Mouse (Mus musculus) spleen, postnatal 4 days (tissue): ENCODE results near the gene Hsd11b2.

Experiments used
- DNase-seq, 2 experiments: peaks; one replicate each; pipeline ENCODE4 v3.0.0; 2022; ENCODE audit warnings: low spot score in 2 of 2

The Hsd11b2 gene

DNA sequence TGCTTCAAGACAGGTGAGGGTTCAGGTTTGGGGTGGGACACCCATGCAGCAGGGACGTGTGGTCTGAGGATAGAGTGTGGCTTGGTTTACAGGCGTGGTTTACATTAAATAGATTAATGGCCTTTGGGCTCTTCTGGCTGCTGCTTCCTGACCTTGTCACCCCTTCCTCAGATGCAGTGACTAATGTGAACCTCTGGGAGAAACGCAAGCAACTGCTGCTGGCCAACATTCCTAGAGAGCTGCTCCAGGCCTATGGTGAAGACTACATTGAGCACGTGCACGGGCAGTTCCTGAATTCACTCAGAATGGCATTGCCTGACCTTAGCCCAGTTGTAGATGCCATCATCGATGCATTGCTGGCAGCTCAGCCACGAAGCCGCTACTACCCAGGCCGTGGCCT lies 4.3 kb downstream of the Hsd11b2 start:
- DNase-seq: no peak

DNA sequence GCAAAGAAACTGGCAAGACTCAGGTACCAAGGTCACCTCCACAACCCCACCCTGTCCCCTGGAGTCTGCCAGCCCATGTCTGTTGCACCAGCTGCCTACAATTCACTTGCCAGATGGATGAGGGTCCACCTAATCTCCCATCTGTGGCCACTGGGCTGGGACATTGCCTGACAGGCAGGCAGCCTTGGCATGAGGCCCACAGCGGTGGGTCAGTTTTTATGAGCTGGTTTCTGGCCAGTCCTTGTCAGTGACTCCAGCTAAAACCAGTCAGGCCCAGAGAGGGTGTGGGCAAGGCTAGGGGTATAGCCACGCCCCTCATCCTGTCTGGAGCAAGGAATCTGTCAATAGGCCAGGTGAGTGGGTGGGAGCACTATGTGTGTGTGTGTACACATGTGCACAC lies 8.6 kb downstream of the Hsd11b2 start:
- DNase-seq: no peak

DNA sequence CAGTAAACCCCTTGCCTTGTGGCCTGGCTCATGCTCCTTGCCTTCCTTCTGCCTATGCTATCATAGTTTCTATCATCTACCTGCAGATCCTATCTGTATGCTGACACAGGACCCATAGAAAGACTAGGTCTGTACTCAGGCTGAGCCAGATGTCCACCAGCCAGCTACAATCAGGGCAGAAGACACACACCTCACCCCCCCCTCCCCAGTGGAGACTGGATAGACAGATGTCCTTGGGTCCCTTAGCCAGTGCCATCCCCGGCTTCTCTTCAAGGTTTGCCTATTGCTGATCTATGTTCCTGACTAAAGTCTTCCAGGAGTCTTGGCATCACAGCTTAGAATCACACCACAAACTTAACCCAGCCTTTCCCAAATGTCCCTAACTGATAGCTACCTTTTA lies 9.7 kb downstream of the Hsd11b2 start:
- DNase-seq: no peak

DNA sequence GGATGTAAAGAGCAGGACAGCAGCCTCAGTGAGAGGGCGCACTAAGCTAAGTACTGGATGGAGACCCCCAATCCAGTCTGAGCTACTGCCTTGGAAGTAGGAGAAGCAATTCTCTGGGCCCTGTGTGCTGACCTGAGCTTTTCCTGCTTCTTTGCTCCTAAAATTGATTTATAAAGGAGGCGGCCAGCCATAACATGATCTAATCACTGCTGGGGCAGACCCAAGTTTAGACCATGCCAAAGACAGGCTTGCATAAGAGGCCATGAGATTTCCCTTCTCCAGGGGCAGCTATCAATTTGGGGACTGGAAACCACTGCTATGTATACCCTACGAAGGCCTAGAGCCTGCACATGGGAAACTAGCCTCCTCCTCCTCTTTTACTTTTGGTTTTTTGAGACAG lies 10.7 kb downstream of the Hsd11b2 start:
- DNase-seq: no peak

DNA sequence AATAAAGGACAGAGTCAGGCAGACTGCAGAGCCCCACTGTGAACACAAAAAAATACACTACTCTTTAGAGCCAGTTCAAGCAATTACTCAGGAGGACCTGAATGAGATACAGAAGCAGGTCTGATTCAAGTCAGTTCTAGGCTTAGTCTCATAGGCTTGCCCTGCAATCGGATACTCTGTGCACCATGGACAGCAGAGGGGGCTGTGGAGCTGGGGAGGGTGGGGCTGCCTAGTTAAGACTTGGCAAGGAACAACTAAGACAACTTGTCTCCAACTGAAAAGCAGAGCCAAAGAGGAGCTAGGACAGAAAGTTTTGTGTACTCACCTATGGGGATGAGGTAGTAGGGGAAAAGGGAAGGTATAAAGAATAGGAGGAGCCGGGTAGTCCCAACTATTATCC lies 13.2 kb downstream of the Hsd11b2 start:
- DNase-seq: peak; percentile 76 to 90

DNA sequence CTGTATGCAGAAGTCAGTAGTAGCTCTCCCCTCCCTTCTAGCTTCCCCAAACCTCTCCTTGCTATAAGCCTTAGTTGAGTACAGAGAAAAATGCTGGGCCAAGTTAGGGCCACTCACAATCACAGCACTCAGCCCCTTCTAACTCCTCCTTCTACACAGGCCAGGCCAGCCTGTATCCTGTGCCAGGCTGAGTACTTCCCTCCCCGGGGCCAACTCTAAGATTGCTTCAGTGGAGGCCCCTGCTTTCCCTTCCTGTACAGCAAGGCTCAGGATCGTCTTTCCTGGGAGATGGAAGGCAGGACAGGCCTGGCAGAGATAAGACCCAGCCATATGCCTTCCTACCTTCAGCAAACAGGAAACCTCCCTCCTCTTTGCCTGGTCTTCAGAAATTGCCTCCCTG lies 14.9 kb downstream of the Hsd11b2 start:
- no peak for DNase-seq

DNA sequence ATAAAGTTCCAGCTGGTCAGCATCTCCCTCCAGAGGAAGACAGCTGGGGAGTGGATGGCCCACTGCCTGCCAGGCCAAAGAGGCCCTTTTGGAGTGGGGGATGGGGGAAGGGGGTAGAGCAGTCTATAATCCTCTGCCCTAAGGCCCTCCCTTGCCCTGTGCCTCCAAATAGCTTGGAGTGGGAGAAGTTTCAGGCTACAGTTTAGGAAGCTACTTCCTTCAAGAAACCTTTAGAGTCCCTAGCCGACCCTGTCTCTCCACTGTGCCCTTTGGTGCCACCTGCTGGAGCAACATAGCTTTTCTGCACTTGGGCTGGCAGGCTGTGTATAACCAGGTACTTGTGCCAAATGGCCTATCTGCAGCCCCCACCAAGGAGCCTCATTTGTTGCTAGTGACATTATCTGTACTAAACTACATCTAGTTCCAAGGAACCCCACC lies 15.4 kb downstream of the Hsd11b2 start:
- DNase-seq: peak; percentile 82 to 91

DNA sequence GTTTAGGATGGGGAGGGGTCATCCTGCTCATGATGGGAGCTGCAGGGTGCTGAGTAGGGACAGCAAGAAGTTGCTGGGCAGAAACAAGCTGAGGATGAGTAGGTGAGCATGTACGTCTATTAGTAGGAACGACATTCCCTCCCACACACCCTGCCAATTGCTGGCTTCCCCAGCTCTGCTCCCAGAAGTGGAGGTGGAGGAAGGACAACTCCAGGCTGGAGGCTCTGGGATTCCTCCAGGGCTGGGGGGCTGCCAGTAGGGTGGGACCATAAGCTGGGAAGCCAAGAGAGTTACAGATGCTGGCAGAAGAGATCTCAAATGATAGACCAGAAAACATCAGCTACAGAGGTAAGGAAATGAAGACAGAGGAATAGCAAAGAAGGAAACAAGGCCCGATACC lies 18.0 kb downstream of the Hsd11b2 start:
- DNase-seq: no peak

DNA sequence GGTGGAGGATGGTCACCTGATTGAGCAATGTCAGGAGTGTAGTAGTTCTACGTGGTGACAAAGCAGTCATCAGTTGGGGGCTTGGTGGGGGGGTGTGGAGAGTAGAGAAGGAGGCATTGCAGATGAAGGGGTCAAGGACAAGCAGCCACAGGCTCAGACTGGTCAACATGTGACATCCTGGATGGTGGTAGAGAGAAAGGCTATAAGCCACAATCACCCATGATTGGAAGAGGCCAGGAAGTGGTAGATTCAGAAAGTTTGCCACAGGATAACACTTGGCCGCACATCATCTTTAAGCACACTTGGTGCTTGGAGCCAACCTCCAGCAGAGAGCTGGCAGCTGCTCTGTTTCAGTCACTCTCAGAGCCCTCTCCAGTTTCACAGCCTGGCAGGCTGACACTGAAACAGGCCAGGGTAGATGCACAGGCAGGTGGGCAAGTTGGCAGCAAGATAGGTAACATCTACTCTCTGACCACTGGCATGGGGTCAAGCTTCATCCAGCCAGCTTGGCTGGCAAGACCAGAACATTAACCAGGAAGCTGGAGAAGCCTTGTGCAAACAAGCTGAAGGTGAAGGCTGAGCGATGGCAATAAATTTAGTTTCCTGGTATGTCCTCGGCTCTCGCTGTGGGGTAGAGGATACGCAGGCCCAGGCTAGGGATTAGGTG lies 18.6 kb downstream of the Hsd11b2 start:
- DNase-seq: no peak

DNA sequence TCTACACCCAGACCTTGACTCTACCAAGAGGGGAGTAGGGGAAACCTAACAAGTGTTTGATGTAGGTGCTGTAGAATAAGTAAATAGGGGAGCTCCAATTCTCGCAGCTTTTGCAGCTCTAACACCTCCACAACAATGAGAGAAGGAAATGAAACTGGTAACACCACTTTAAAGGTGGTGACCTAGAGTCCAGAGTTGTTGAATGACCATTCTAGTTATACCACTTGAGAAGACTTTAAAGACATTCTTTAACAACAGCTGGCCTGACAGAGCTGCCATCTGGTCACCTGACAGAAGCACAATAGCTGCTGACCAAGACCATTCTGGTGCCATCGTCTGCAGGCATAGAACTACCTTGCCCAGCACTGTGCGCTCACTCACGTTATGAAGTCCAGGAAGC lies 20.4 kb downstream of the Hsd11b2 start:
- no peak for DNase-seq

DNA sequence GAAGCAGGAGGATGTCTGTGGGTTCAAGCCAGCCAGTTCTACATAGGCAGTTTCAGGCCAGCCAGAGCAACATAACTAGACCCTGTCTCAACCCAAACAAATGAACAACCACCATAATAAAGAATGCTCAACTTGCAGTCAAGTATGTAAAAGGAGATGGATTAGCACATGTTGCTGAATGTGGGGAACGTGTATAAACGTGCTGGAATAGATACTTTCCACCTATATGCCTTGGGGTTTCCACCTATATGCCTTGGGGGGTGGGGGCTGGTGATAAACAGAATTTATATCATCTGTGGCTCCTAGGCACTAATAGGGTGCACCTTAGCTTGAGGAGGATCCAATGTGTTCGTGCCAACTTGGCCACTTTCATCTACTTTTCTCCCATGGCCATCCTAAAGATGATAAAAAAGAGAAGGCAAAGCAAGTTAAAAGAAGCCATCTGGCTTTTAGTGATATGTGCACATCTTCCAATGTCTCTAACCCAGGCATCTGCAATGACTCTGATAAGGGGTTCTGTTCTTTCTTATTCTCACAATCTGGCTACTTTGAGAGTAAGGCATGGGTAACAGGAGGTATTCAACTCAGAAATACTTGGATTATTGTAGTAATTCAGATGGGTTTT lies 23.6 kb downstream of the Hsd11b2 start:
- no peak for DNase-seq

DNA sequence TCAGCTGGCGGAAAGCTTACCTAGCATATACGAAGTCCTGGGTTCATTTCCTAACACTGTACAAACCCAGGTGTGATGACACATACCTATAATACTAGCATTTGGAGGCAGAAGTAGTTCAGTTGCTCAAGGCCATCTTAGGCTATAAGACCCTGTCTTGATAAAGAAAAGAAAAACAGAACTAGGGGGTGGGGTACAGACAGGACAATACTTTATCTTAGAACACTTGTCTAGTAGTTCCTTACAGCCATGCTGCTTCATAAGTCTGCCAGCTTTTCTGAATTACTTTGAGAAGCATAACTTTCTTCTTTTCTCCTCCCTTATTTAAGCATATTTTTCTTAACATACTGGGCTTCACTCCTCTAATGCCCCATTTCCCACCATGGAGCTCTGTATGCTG lies 24.3 kb downstream of the Hsd11b2 start:
- DNase-seq: no peak

DNA sequence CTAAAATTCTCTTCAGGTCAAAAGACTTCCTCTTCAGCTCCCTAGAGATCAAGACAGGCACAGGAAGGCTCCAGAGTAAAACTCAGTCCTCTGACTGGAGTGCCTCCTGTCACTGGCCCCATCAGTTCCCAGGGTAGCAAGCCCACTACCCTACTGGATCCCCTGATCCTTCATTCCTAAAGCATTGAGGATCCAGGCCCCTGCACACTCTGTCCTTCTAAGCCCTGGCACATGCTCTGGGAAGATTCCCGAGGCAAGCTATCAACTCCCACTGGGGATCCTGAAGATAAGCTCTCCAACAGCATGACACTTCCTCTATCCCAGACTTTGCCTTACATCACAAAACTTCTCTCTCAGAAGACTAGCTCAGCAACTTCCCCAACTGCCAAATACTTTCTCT lies 25.1 kb downstream of the Hsd11b2 start:
- no peak for DNase-seq

DNA sequence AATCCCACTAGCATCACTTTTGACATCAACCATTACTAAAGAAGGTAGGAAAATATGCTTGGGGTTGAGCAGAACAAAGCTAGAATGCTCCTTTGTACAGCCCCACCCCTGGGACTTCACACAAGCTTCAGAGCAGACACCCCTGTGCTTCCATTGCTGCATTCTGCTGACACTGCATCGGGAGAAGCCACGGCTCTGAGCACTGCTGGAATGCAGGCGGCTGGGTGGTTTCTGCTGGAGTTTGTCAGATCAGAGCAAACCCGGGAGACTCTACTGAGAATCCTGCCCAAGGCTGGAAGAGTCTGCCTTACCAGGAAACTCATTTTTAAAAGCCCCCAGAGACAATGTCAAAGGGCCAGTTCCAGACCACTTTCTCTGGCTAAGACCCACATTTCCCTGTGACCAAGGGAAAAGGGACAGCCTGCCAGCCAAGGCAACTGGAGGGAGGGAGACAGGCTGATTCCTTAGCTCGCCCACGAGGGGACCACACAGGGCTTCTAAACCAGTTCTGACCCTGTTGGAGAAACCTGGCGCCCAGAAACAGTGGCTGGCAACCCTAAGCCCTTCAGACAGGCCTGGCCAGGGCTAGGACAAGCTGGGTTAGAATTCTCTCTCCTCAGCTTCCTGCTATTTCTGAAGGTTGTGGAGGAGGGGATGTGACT lies 26.1 kb downstream of the Hsd11b2 start:
- DNase-seq: no peak

DNA sequence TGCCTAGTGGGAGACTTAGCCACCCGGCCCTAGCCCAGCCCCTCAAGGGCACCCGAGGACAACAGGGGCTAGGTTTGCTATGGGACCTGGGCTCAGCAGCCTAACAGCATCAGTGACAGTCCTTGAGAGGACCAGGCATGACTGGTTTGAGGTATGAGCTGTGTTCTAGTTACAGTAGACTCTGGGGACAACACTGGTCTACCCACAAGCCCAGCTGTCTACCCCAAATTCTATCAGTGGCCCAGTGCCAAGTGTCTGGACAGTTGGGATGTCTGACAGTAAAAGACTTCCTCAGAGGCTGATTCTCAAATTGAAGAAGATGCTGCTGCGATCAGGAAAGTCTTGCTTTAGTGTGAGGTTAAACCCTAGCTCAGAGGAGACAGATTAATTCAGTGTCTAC lies 26.7 kb downstream of the Hsd11b2 start:
- no peak for DNase-seq

DNA sequence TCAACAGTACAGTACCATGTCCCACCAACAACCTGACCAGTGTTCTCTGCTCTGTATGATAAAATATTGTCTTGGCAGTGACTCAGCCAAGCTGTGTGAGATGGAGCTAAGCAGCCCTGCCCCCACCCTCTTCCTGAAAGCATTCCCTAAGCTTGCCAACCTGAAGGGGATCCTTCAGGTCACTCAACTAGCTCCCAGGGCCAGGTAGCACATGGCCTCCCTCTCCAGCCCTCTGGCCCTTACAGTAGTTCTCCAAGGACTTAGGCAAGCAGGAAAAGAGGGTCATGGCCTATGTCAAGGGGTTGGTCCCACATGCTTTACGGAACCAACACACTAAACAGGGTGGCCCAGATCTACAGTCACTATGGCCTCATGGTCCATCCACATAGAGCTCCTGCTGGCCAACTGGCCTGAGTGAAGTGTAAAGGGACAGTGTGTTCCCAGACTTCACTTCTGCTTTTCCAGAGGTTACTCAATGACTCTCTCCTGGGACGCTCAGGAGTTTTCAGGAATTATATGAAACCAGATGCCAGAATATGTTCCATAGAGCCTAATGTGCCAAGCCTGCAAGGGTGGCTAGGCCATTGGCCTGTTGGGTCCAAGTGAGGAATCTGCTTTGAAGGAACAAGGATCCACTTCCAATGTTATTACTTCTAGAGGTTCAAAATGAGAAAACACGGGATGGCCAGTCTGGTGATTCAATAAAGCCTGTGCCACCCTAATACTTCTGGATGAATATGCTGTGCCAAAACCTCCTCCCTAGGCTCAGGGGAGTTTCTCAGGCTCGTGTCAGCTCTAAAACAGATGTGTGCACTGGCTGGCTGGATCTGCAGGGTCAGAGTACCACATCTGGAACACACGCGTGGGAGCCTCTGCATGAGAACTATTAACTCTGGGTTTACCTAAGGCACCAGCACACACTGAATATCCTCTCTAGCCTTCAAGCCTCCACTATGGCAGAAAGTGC lies 28.1 kb downstream of the Hsd11b2 start:
- DNase-seq: no peak

DNA sequence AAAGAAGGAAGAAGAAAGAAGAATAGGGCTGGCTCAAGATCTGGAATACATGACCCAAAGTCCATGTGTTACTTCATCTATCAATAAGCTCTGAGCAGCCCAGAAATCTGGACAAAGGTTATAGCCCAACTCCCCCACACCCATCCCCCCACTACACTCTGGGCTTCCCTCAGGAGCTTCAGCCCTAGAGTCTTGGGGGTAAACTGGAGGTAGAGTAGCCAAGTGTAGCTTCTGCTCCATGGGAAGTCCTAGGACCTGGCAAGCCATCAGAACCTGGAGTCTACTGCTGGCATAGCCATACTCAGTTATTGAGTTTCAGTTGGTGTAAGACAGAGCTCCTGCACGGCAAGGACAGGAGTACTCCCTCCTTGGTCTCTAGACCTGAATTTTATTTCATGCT lies 31.0 kb downstream of the Hsd11b2 start:
- DNase-seq: no peak

DNA sequence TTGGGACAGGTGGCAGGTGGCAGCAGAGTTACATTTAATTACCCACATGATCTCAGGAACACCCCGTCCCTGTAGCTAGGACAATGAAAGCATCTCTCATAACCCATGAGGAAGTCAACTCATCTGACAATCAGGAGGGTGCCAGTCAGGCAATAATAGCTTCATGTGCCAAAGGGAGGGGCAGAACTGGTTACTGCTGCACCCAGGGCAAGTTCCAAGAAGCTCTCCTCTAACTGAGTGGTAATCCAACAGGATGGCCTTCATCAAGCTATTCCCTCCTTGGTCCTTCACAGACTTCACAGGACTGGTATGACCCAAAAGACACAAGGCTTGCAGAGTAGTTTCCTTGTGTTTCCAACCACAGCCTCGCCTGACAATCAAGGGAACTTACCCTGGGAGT lies 31.5 kb downstream of the Hsd11b2 start:
- DNase-seq: no peak

DNA sequence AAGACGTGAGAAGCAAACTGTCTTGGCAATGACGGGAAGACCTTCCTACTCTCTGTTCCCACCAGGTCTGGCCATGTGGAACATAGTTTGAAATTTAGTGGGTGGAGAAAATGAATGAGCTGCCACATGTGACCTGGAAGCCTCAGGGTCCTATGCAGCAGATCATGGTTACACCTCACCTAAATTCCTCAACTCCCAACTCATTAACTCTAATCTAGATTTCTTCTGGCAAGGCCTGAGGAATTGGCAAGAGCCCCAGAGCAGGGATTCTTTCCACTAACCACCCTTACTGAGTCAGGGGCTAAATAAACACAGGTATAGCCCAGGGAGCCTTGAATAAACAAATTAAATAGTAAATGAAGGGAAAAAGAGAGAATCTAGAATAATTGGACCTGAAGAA lies 33.5 kb downstream of the Hsd11b2 start:
- no peak for DNase-seq

DNA sequence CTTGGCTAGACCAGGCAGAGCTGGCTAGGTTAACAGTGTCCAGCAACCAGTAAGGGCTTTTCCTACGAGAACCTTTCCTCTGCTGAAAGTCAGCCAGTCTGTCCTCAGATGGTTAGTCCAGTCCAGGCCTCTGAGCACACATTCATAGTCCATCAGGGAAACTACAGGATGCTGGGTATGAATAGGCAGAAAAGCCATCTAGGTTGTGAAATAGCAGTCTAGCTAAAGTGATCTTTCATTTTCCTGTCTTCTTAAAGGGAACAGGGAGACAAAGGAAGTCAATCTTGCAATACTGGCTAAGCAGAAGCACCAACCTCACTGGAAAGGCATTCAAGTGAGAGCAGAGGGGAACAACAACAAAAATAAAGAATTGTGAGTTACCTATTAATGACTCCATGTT lies 34.3 kb downstream of the Hsd11b2 start:
- no peak for DNase-seq

DNA sequence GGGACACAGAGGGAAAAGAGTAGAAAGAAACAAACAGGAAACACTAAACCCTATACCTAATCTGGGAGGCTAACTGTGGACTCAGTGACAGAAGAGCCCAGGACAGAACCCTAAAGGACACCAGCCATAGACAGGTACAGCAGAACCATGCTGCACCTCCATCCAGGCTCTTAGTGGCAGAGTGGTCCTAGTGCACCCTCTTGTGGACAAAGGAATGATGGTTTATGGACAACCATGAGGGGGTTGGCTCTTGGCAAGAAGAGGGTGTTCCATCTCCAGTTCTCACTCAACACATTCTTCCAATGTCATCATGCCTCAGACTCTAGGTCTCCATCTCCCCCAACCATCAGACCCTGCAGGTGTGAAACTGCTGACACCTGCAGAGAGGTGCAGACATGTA lies 35.5 kb downstream of the Hsd11b2 start:
- peak; percentile 56 to 74 for DNase-seq

DNA sequence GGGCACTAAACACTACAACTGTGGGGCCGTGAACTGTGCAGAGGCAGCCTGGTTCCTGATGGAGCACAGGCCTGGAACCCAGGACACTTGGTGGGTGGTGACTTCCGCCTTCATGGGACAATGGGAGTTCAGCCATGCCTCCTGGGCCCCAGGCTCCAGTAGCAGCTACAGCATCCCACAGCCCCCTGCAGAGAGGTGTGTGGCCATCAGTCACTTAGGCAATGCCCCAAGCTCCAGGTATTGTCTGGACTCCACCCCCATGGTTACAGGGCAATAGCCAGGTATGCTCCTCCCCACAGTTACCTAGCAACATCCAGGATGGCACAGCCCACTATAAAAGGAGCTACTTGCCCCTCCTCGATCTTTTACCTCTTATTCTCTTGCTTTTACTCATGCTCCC lies 36.7 kb downstream of the Hsd11b2 start:
- DNase-seq: no peak
